Mouse (Mus musculus) small intestine, adult 2 months (tissue): Measurements from ENCODE around the gene Rrp36. TPM values are rescaled to one million over a fixed set of nuclear protein-coding genes. Genes with fewer than 3 reads are reported as not detected.

ENCODE experiments used
- H3K27ac ChIP-seq: fragments of 200-500 bp; 2 replicates; pipeline ENCODE4 v1.5.1; 2012; ENCODE audit warnings: low read depth, low read length, control low read depth, inconsistent platforms; ENCODE audit not compliant: insufficient read depth
- H3K27me3 ChIP-seq: fragments of 200-500 bp; 2 replicates; pipeline ENCODE4 v1.6.1; 2012; ENCODE audit warnings: mild to moderate bottlenecking, moderate library complexity, low read length, inconsistent platforms; ENCODE audit not compliant: control insufficient read depth, insufficient read depth
- H3K36me3 ChIP-seq: fragments of 200-500 bp; 2 replicates; pipeline ENCODE4 v1.6.1; 2012; ENCODE audit warnings: mild to moderate bottlenecking, low read length, control low read depth, inconsistent platforms; ENCODE audit not compliant: control insufficient read depth, insufficient read depth
- H3K4me1 ChIP-seq: fragments of 200-500 bp; 2 replicates; pipeline ENCODE4 v1.6.1; 2012; ENCODE audit warnings: low read length, inconsistent platforms, mixed read lengths; ENCODE audit not compliant: control insufficient read depth, insufficient read depth, insufficient read length
- H3K4me3 ChIP-seq: fragments of 200-500 bp; 2 replicates; pipeline ENCODE4 v1.5.1; 2012; ENCODE audit warnings: low read depth, mild to moderate bottlenecking, control low read depth, inconsistent platforms, low read length, moderate library complexity
- CTCF ChIP-seq: fragments of 200-500 bp; IDR thresholded peaks from 2 replicates; pipeline ENCODE4 v1.5.1; 2012; ENCODE audit warnings: low read depth, mild to moderate bottlenecking, control low read depth, inconsistent platforms, low read length, moderate library complexity, mixed read lengths; ENCODE audit not compliant: insufficient replicate concordance, insufficient read length; ENCODE audit errors: extremely low read depth
- POLR2A ChIP-seq: fragments of 200-500 bp; IDR thresholded peaks from 2 replicates; pipeline ENCODE4 v1.6.1; 2012; ENCODE audit warnings: low read depth, mild to moderate bottlenecking, control low read depth, inconsistent platforms, low read length, moderate library complexity
- WGBS: fragments of 180-500 bp; shearing (Covaris S2); methylation state at CpG from one replicate; pipeline ENCODE4 v1.1.7; 2018; 5-methylcytosine and 5-hydroxymethylcytosine counted together
- polyA plus RNA-seq: library from polyadenylated mRNA; depleted of rRNA; stranded (reverse); fragments of >200 nt; gene quantifications from 2 replicates; pipeline ENCODE4 v1.2.3, GENCODE M21; 2012

Gene Rrp36
- polyA plus RNA-seq, 1 experiment: 47.4 TPM

DNA sequence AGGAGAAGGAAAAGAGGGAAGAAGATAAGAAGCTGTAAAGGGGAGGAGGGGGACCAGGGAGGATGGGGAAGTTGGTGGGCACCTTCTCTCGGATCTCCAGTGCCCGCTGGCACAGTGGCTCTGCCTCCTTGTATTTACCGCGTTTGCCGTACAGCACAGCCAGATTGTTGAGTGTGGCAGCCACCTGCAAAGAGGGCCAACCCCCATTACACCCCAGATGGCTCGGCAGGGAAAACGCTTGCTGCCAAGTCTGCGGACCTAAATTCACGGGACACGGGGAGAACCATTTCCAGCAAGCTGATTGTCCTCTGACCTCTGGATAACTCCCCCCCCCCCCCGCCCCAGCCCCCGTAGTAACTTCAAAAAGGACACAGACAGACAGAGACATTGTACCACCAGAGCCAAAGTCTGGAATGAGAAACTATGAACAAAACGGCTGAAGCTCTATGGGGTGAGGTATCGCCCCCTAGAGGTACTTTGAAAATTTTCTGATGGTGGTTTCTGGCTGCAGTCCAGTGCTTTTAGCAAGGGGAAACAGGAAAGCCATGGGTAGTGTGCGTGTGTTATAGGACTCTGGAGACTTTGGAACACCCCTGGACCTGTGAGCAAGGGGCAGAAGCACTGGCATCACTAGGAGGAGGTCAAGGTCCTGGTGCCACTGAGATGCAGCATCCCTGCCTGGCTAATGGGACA lies 37.2 kb downstream of the Rrp36 start:
- Histone ChIP-seq H3K36me3 (peaks cover 76% of the 10 kb centered on the region), H3K4me3 (no peak overlapping the region)
- TF ChIP-seq CTCF (peak; percentile 34; the same call in 1 of the 2 replicates), POLR2A (no peak)

DNA sequence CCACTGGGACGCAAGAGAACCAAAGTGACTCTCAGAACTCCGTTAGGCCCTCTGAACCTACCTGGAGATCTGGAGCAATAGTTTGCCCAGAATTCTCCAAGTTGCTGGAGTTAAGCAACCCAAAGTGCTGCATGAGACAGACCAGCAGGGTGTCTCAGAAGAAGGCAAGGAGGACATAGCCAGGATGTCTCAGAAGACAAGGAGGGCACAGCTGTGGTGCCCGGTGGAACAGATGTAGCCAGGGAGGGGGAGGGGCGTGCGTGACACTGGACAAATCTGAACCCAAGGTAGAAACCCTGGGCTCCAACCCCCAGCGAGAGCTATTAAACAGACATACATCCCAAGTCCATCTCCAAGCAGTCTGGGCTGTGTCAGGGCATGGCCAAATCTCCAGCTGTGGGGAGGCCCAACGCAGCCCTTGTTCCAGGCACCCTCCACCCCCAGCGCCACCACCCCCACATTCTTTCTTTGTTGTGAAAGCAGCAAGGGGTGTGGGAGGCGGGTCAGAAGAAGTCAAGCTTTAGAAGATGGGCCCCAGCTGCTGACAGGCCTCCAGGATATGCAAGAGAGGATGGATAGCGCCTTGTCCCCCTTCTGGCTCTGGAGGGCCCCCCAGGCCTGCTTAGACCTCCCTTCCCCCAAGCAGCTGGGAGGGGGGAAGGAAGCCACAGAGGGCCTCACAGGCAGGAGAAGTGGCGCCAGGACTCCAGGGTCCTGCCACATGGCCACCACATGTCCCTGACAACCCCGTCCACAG lies 44.3 kb downstream of the Rrp36 start:
- Histone ChIP-seq H3K4me3 (peak overlapping the region; percentile 77), H3K27me3 (no peaks in the 10 kb centered on the region), H3K27ac (peak overlapping the region; percentile 26; the same call in 1 of the 2 replicates), H3K4me1 (peaks cover 2% of the 10 kb centered on the region; the same call in 1 of the 2 replicates), H3K36me3 (peaks cover 37% of the 10 kb centered on the region)
- TF ChIP-seq CTCF (no peak), POLR2A (no peak)
- 47% methylated on average over 12 of the region's 12 CpGs for WGBS

More for the DNA sequence above, 37.2 kb downstream of the Rrp36 start:
- H3K4me1 ChIP-seq: no peaks in the 10 kb centered on the region
- H3K27ac ChIP-seq: no peak overlapping the region
- 45% methylated on average over 15 of the region's 15 CpGs for WGBS
- H3K27me3 ChIP-seq: no peaks in the 10 kb centered on the region

DNA sequence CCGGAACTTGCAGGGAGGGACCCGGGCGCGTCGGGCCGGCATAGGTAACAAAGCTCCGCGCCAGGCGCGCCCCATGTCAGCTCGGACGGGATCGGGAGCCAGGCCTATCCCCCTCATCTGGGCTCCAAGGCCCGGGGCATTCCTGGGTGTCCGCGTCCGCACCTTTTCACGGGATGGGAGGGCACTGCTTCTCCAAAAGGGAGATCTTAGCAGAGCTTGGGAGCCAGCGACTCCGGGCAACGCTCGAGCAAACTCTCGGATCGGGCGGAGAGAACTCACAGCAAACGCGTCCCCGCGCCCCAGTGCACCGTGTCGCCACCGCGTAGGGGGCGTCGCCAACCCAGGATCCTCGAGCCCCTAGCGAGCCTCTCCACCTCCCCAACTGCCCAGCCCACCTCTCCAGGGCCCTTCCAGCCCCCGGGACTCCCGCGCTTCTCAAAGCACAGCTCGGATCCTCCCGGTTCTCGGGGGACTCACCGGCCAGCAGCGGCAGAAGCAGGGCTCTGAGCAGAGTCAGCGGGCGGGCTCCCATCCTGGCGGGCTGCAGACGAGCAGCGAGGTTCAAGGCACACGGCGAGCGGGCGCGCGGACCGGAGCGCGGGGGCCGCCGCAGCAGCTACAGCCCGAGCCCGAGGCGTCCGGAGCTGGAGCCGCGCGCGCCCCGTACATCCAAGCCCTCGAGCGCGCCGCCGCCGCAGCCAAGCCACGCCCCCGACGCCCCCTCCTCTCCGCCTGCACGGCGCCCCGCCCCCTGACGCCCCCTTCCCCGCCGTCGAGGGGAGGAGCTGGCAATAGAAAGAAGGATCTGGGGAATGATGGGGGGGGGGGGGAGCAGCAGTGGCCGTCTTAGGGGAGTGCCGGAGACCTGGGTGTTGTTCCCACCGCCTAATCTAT lies 45.1 kb downstream of the Rrp36 start, which contains the start of gene Ptk7:
TSS of gene Ptk7 (minus strand) at position 714 of the 894 bp plus-strand sequence.
- H3K27me3 ChIP-seq: no peaks in the 10 kb centered on the region
- peaks cover 31% of the 10 kb centered on the region for H3K36me3 ChIP-seq
- peak within 1 kb of the TSS; percentile 77 for H3K4me3 ChIP-seq
- TF ChIP-seq POLR2A (0 out of 2 replicates have a peak, but pooled peaks have one; percentile 24), CTCF (no peak)
- 1% methylated on average over 87 of the region's 90 CpGs for WGBS
- H3K27ac ChIP-seq: peak within 1 kb of the TSS; percentile 44; the same call in 1 of the 2 replicates
- H3K4me1 ChIP-seq: peaks cover 5% of the 10 kb centered on the region

DNA sequence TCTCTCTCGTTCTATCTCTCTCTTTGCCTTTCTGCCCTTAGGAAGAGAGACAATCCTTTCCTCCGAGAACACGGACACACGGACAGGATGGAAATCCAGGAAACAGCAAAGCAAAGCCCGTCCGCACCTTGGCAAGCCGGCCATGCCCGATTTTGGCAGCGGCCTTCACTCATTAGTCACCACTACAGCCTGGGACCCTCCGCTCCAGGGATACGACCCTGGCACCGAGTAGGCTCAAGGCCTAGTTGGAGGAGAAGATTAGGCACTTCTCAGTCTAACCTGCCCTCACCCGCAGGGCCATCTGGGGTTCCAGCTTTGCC lies 45.7 kb downstream of the Rrp36 start:
- H3K36me3 ChIP-seq: peaks cover 25% of the 10 kb centered on the region
- no peak overlapping the region for H3K27ac ChIP-seq
- no peaks in the 10 kb centered on the region for H3K27me3 ChIP-seq
- no peak for TF ChIP-seq POLR2A
- TF ChIP-seq CTCF: no peak
- peaks cover 5% of the 10 kb centered on the region for H3K4me1 ChIP-seq
- under 1% methylated on average over 13 of the region's 13 CpGs for WGBS
- H3K4me3 ChIP-seq: peak overlapping the region; percentile 77

DNA sequence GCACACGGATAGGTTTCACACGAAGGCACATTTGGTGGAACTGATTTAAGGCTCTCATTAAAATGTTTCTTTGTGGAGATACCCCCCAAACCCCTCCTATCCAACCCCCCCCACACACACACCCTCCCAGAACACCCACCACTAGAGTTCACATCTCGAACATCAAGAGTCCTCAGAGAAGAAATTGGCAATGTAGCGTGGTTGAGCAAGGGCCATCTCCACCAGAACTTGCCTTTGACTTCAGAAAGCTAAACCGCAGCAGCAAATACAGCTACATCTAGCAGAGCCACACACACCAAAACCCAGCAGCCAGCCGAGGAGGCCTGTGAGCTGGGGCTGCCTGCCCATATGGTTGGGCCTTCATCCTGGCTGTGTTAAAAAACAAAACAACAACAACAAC lies 46.7 kb downstream of the Rrp36 start:
- no peak overlapping the region for H3K4me3 ChIP-seq
- 81% methylated on average over 6 of the region's 6 CpGs for WGBS

DNA sequence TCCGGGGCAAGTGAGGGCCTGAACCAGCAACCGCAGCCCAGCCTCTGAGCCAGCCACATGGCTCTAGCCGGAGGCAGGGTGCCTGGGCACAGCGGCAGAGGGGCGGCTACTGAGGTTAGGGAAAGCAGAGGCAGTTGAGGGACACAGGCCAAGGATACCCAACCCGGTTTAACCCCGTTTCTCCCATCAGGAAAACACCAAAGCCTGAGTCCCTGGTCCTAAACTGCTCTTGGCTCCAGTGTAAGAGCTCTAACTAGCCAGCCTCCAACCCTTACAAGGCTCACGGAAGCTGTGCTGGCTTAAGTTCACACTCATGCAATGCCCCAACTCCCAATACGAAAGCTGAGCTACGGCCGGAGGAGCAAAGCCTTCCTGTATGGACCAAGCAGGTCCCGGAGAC lies 49.6 kb downstream of the Rrp36 start:
- Histone ChIP-seq H3K4me1 (peaks cover 6% of the 10 kb centered on the region), H3K4me3 (no peak overlapping the region), H3K27me3 (no peaks in the 10 kb centered on the region), H3K27ac (no peak overlapping the region), H3K36me3 (no peaks in the 10 kb centered on the region)
- no peak for TF ChIP-seq CTCF
- no peak for TF ChIP-seq POLR2A
- WGBS: 79% methylated on average over 12 of the region's 12 CpGs

More for the DNA sequence above, 46.7 kb downstream of the Rrp36 start:
- H3K27ac ChIP-seq: no peak overlapping the region
- H3K4me1 ChIP-seq: peaks cover 5% of the 10 kb centered on the region
- TF ChIP-seq CTCF: no peak
- TF ChIP-seq POLR2A: no peak
- no peaks in the 10 kb centered on the region for H3K27me3 ChIP-seq
- H3K36me3 ChIP-seq: peaks cover 16% of the 10 kb centered on the region
